Mouse (Mus musculus): ENCODE measurements around the gene Phyhipl. TPM values are rescaled to one million over a fixed set of nuclear protein-coding genes. Genes with fewer than 3 reads are reported as not detected.

The Phyhipl gene
- total and polyA plus RNA-seq, 3 experiments = not detected

GRCm38 (mm10) chr10:70656272-70656671 lies 507 bp upstream of the Phyhipl start:
- TF ChIP-seq JUND (conservative IDR thresholded peaks at IDR 0.05; ENCODE audit: low read depth, low read length) (no peak), NRF1 (IDR thresholded peaks at IDR 0.05; ENCODE audit: low read depth, low read length) (no peak), SIN3A (IDR thresholded peaks at IDR 0.05; ENCODE audit: low read length) (no peak)
- Histone ChIP-seq H3K27me3 (replicated peaks) (no peaks in the 10 kb centered on the region), H3K4me2 (ENCODE audit: insufficient read depth, low read depth, poor library complexity, severe bottlenecking) (no peak overlapping the region), H3K9me3 (replicated peaks; ENCODE audit: low read length) (peaks cover 52% of the 10 kb centered on the region), H3K4me1 (ENCODE audit: control insufficient read depth in 1 of 2, insufficient read depth in 2 of 2) (no peaks in the 10 kb centered on the region), H3K27ac (ENCODE audit: insufficient read depth, low read depth) (no peak overlapping the region), H3K4me3 (replicated peaks in 1 of 3; ENCODE audit: low read depth in 2 of 3, low read length in 2 of 3, poor library complexity in 1 of 3) (no peak overlapping the region), H3K36me3 (replicated peaks in 1 of 2; ENCODE audit: control insufficient read depth in 1 of 2, insufficient read depth in 1 of 2, low read length in 1 of 2) (no peaks in the 10 kb centered on the region), H3K79me2 (replicated peaks; ENCODE audit: control insufficient read depth, extremely low read depth, insufficient read depth, poor library complexity, severe bottlenecking) (no peaks in the 10 kb centered on the region), H3K9ac (ENCODE audit: insufficient read depth, low read depth) (no peak overlapping the region)
- DNase-seq (ENCODE audit: extremely low read depth) = no peak
- in situ Hi-C loops (cut with MboI; ENCODE audit: low pct_ligation_motif_present, low pct_unique_long_range_greater_than_20kb, low sequenced_read_pairs) = no loop called here
- dilution Hi-C loops (cut with MboI; ENCODE audit: extremely low pct_ligation_motif_present, extremely low pct_unique_long_range_greater_than_20kb, low sequenced_read_pairs) = no loop called here

GRCm38 (mm10) chr10:70654655-70655054 lies 1.1 kb downstream of the Phyhipl start:
- H3K4me2 ChIP-seq (ENCODE audit: insufficient read depth, low read depth, poor library complexity, severe bottlenecking) = no peak overlapping the region
- no peaks in the 10 kb centered on the region for H3K36me3 ChIP-seq (replicated peaks in 1 of 2; ENCODE audit: control insufficient read depth in 1 of 2, insufficient read depth in 1 of 2, low read length in 1 of 2)
- in situ Hi-C loops (cut with MboI; ENCODE audit: low pct_ligation_motif_present, low pct_unique_long_range_greater_than_20kb, low sequenced_read_pairs) (no loop called here), dilution Hi-C loops (cut with MboI; ENCODE audit: extremely low pct_ligation_motif_present, extremely low pct_unique_long_range_greater_than_20kb, low sequenced_read_pairs) (no loop called here)
- no peak overlapping the region for H3K27ac ChIP-seq (ENCODE audit: insufficient read depth, low read depth)
- no peak for DNase-seq (ENCODE audit: extremely low read depth)
- peaks cover 52% of the 10 kb centered on the region for H3K9me3 ChIP-seq (replicated peaks; ENCODE audit: low read length)
- H3K9ac ChIP-seq (ENCODE audit: insufficient read depth, low read depth) = no peak overlapping the region
- no peaks in the 10 kb centered on the region for H3K79me2 ChIP-seq (replicated peaks; ENCODE audit: control insufficient read depth, extremely low read depth, insufficient read depth, poor library complexity, severe bottlenecking)
- no peaks in the 10 kb centered on the region for H3K27me3 ChIP-seq (replicated peaks)
- H3K4me3 ChIP-seq (replicated peaks in 1 of 3; ENCODE audit: low read depth in 2 of 3, low read length in 2 of 3, poor library complexity in 1 of 3) = no peak overlapping the region
- no peaks in the 10 kb centered on the region for H3K4me1 ChIP-seq (ENCODE audit: control insufficient read depth in 1 of 2, insufficient read depth in 2 of 2)
- TF ChIP-seq RCOR1 (conservative IDR thresholded peaks at IDR 0.05; ENCODE audit: low read depth, low read length) (no peak), USF1 (IDR thresholded peaks at IDR 0.05; ENCODE audit: low read depth, low read length) (no peak), JUN (IDR thresholded peaks at IDR 0.05; ENCODE audit: insufficient read depth, low read depth, low read length) (no peak), UBTF (IDR thresholded peaks at IDR 0.05; ENCODE audit: low read depth, low read length) (no peak), MAX (IDR thresholded peaks at IDR 0.05; ENCODE audit: low read length) (no peak), JUND (conservative IDR thresholded peaks at IDR 0.05; ENCODE audit: low read depth, low read length) (no peak)

- no peaks in the 10 kb centered on the region for H3K4me1 ChIP-seq (ENCODE audit: control insufficient read depth in 1 of 2, insufficient read depth in 2 of 2)
- in situ Hi-C loops (cut with MboI; ENCODE audit: low pct_ligation_motif_present, low pct_unique_long_range_greater_than_20kb, low sequenced_read_pairs) (no loop called here), dilution Hi-C loops (cut with MboI; ENCODE audit: extremely low pct_ligation_motif_present, extremely low pct_unique_long_range_greater_than_20kb, low sequenced_read_pairs) (no loop called here)
- no peak for DNase-seq (ENCODE audit: extremely low read depth)
- no peak overlapping the region for H3K4me2 ChIP-seq (ENCODE audit: insufficient read depth, low read depth, poor library complexity, severe bottlenecking)
- TF ChIP-seq IRF4 (IDR thresholded peaks at IDR 0.05; ENCODE audit: low read depth, low read length) = no peak
- TF ChIP-seq MAX (IDR thresholded peaks at IDR 0.05; ENCODE audit: low read length) = no peak
- TF ChIP-seq UBTF (IDR thresholded peaks at IDR 0.05; ENCODE audit: low read depth, low read length) = no peak
- TF ChIP-seq ZNF384 (IDR thresholded peaks at IDR 0.05; ENCODE audit: low read depth, low read length) = no peak
- TF ChIP-seq MXI1 (IDR thresholded peaks at IDR 0.05; ENCODE audit: low read depth, low read length) = no peak
- no peak for TF ChIP-seq TCF12 (IDR thresholded peaks at IDR 0.05; ENCODE audit: low read depth, low read length)
- no peak for TF ChIP-seq USF1 (IDR thresholded peaks at IDR 0.05; ENCODE audit: low read depth, low read length)
- TF ChIP-seq RAD21 (IDR thresholded peaks at IDR 0.05; ENCODE audit: low read depth, low read length) = no peak
- no peak overlapping the region for H3K9ac ChIP-seq (ENCODE audit: insufficient read depth, low read depth)
- H3K4me3 ChIP-seq (replicated peaks in 1 of 3; ENCODE audit: low read depth in 2 of 3, low read length in 2 of 3, poor library complexity in 1 of 3) = no peak overlapping the region
- H3K79me2 ChIP-seq (replicated peaks; ENCODE audit: control insufficient read depth, extremely low read depth, insufficient read depth, poor library complexity, severe bottlenecking) = no peaks in the 10 kb centered on the region
- H3K9me3 ChIP-seq (replicated peaks; ENCODE audit: low read length) = peaks cover 55% of the 10 kb centered on the region
- no peaks in the 10 kb centered on the region for H3K36me3 ChIP-seq (replicated peaks in 1 of 2; ENCODE audit: control insufficient read depth in 1 of 2, insufficient read depth in 1 of 2, low read length in 1 of 2)
- H3K27ac ChIP-seq (ENCODE audit: insufficient read depth, low read depth) = no peak overlapping the region
- no peaks in the 10 kb centered on the region for H3K27me3 ChIP-seq (replicated peaks)
Measured at GRCm38 (mm10) chr10:70654139-70654538, 1.6 kb downstream of the Phyhipl start.

All from CH12.LX (cell line).